Mouse (Mus musculus) heart, embryonic 11.5 days (tissue): ENCODE data around the gene Slc38a6. TPM values are rescaled to one million over a fixed set of nuclear protein-coding genes. Genes with fewer than 3 reads are reported as not detected.

ENCODE experiments used
- ATAC-seq: fragments of 200-750 bp; cut with Nextera tagmentation; replicated peaks from 2 replicates; pipeline ENCODE4 v1.8.0; 2017; ENCODE audit warnings: moderate library complexity; ENCODE audit not compliant: insufficient number of reproducible peaks, low FRiP score, low TSS enrichment
- H3K27ac ChIP-seq: fragments of 300-500 bp; sonication (generic); 2 replicates; pipeline ENCODE4 v1.5.1; 2014; ENCODE audit warnings: mild to moderate bottlenecking, low read depth, low read length
- H3K27me3 ChIP-seq: fragments of 300-500 bp; sonication (generic); 2 replicates; pipeline ENCODE4 v1.6.1; 2014; ENCODE audit warnings: mild to moderate bottlenecking, low read length, mixed read lengths; ENCODE audit not compliant: control insufficient read depth, insufficient read depth
- H3K36me3 ChIP-seq: fragments of 300-500 bp; sonication (generic); 2 replicates; pipeline ENCODE4 v1.6.1; 2014; ENCODE audit warnings: mild to moderate bottlenecking, low read length, moderate library complexity, mixed read lengths; ENCODE audit not compliant: control insufficient read depth, insufficient read depth
- H3K4me1 ChIP-seq: fragments of 300-500 bp; sonication (generic); 2 replicates; pipeline ENCODE4 v1.6.1; 2014; ENCODE audit warnings: low read length; ENCODE audit not compliant: control insufficient read depth, insufficient read depth
- H3K4me2 ChIP-seq: fragments of 300-500 bp; sonication (generic); 2 replicates; pipeline ENCODE4 v1.6.1; 2014; ENCODE audit warnings: mild to moderate bottlenecking, moderate library complexity
- H3K4me3 ChIP-seq: fragments of 300-500 bp; sonication (generic); 2 replicates; pipeline ENCODE4 v1.5.1; 2014; ENCODE audit warnings: low read depth, low read length
- H3K9ac ChIP-seq: fragments of 300-500 bp; sonication (generic); 2 replicates; pipeline ENCODE4 v1.6.1; 2014; ENCODE audit warnings: mild to moderate bottlenecking, low read depth, low read length, moderate library complexity
- H3K9me3 ChIP-seq: fragments of 300-500 bp; sonication (generic); replicated peaks from 2 replicates; pipeline ENCODE4 v1.6.1; 2016; ENCODE audit warnings: low read length; ENCODE audit not compliant: control insufficient read depth
- WGBS: fragments of 180-500 bp; shearing (Covaris S2); extraction: QIAGEN DNeasy Blood & Tissue Kit; methylation state at CpG from one replicate; pipeline ENCODE4 v1.1.7; 2014; ENCODE audit not compliant: insufficient replicate concordance; 5-methylcytosine and 5-hydroxymethylcytosine counted together
- polyA plus RNA-seq: library from polyadenylated mRNA; unstranded; fragments of >200 nt; fragmentation: Nextera tagmentation; extraction: Ambion mirVana; gene quantifications from 2 replicates; pipeline ENCODE4 v1.2.1, GENCODE M21; 2014

Gene Slc38a6
- polyA plus RNA-seq, 1 experiment from 2014 or later, result 8.7 TPM

- no peak for ATAC-seq
- H3K4me1 ChIP-seq, result peaks cover 42% of the 10 kb centered on the region
- H3K27ac ChIP-seq, result peak overlapping the region; percentile 62
- H3K36me3 ChIP-seq, result no peaks in the 10 kb centered on the region
- no peaks in the 10 kb centered on the region for H3K9me3 ChIP-seq
- H3K27me3 ChIP-seq, result no peaks in the 10 kb centered on the region
- H3K4me2 ChIP-seq, result no peak overlapping the region
- no peak overlapping the region for H3K9ac ChIP-seq
- no peak overlapping the region for H3K4me3 ChIP-seq
- WGBS, result 70% methylated on average over 8 of the region's 8 CpGs
Observed at GRCm38 (mm10) chr12:73380686-73381360, 94.2 kb downstream of the Slc38a6 start.

GRCm38 (mm10) chr12:73381452-73381851 is 94.9 kb downstream of the Slc38a6 start:
- Histone ChIP-seq H3K9me3 (no peaks in the 10 kb centered on the region), H3K4me1 (peaks cover 42% of the 10 kb centered on the region), H3K27ac (peak overlapping the region; percentile 62), H3K4me2 (no peak overlapping the region), H3K9ac (peak overlapping the region; percentile 50; the same call in 1 of the 2 replicates), H3K36me3 (no peaks in the 10 kb centered on the region), H3K4me3 (no peak overlapping the region), H3K27me3 (no peaks in the 10 kb centered on the region)
- no peak for ATAC-seq
- 34% methylated on average over 7 of the region's 7 CpGs for WGBS

GRCm38 (mm10) chr12:73382290-73383178 is 96.0 kb downstream of the Slc38a6 start:
- Histone ChIP-seq H3K4me3 (no peak overlapping the region), H3K27ac (peak overlapping the region; percentile 62), H3K4me1 (peaks cover 42% of the 10 kb centered on the region), H3K27me3 (no peaks in the 10 kb centered on the region), H3K9me3 (no peaks in the 10 kb centered on the region), H3K36me3 (no peaks in the 10 kb centered on the region), H3K4me2 (no peak overlapping the region), H3K9ac (no peak overlapping the region)
- WGBS, result 60% methylated on average over 12 of the region's 12 CpGs
- no peak for ATAC-seq

- no peak for ATAC-seq
- Histone ChIP-seq H3K27ac (peak overlapping the region; percentile 25; the same call in 1 of the 2 replicates), H3K9me3 (no peaks in the 10 kb centered on the region), H3K4me1 (peaks cover 42% of the 10 kb centered on the region), H3K27me3 (no peaks in the 10 kb centered on the region), H3K9ac (no peak overlapping the region), H3K4me3 (no peak overlapping the region), H3K36me3 (no peaks in the 10 kb centered on the region), H3K4me2 (no peak overlapping the region)
- 39% methylated on average over 5 of the region's 5 CpGs for WGBS
Observed at GRCm38 (mm10) chr12:73383179-73383510, 96.6 kb downstream of the Slc38a6 start.

- Histone ChIP-seq H3K27ac (no peak overlapping the region), H3K4me3 (no peak overlapping the region), H3K9me3 (no peaks in the 10 kb centered on the region), H3K4me1 (peaks cover 42% of the 10 kb centered on the region), H3K36me3 (no peaks in the 10 kb centered on the region), H3K9ac (no peak overlapping the region), H3K27me3 (no peaks in the 10 kb centered on the region), H3K4me2 (no peak overlapping the region)
- 49% methylated on average over 3 of the region's 3 CpGs for WGBS
- no peak for ATAC-seq
Observed at GRCm38 (mm10) chr12:73383861-73384260, 97.3 kb downstream of the Slc38a6 start.

- no peaks in the 10 kb centered on the region for H3K9me3 ChIP-seq
- no peak overlapping the region for H3K4me2 ChIP-seq
- H3K36me3 ChIP-seq, result no peaks in the 10 kb centered on the region
- no peak for ATAC-seq
- H3K27ac ChIP-seq, result no peak overlapping the region
- WGBS, result 36% methylated on average over 6 of the region's 6 CpGs
- H3K9ac ChIP-seq, result no peak overlapping the region
- H3K4me1 ChIP-seq, result peaks cover 46% of the 10 kb centered on the region
- no peaks in the 10 kb centered on the region for H3K27me3 ChIP-seq
- no peak overlapping the region for H3K4me3 ChIP-seq
Observed at GRCm38 (mm10) chr12:73384747-73385146, 98.2 kb downstream of the Slc38a6 start.

GRCm38 (mm10) chr12:73392507-73392906 is 105.9 kb downstream of the Slc38a6 start:
- no peak for ATAC-seq

GRCm38 (mm10) chr12:73393018-73393417 is 106.4 kb downstream of the Slc38a6 start:
- Histone ChIP-seq H3K4me3 (no peak overlapping the region), H3K27me3 (no peaks in the 10 kb centered on the region), H3K9me3 (no peaks in the 10 kb centered on the region), H3K4me2 (no peak overlapping the region), H3K9ac (no peak overlapping the region), H3K36me3 (no peaks in the 10 kb centered on the region), H3K27ac (no peak overlapping the region), H3K4me1 (peaks cover 4% of the 10 kb centered on the region)
- no peak for ATAC-seq

More at GRCm38 (mm10) chr12:73392507-73392906, 105.9 kb downstream of the Slc38a6 start:
- Histone ChIP-seq H3K4me3 (no peak overlapping the region), H3K27me3 (no peaks in the 10 kb centered on the region), H3K4me2 (no peak overlapping the region), H3K27ac (no peak overlapping the region), H3K36me3 (no peaks in the 10 kb centered on the region), H3K4me1 (peaks cover 4% of the 10 kb centered on the region), H3K9me3 (no peaks in the 10 kb centered on the region), H3K9ac (no peak overlapping the region)
- WGBS, result 88% methylated on average over 1 of the region's 1 CpGs
